Mouse (Mus musculus): ENCODE measurements around the gene Ngb. TPM values are rescaled to one million over a fixed set of nuclear protein-coding genes. Genes with fewer than 3 reads are reported as not detected.

The Ngb gene
- polyA plus RNA-seq, 1 experiment from 2014 or later: 0.16 TPM

- Histone ChIP-seq H3K27ac (replicated peaks) (no peak overlapping the region), H3K4me2 (replicated peaks) (no peak overlapping the region), H3K4me1 (no peaks in the 10 kb centered on the region), H3K36me3 (peaks cover 24% of the 10 kb centered on the region), H3K27me3 (no peaks in the 10 kb centered on the region), H3K9me3 (replicated peaks) (no peaks in the 10 kb centered on the region), H3K9ac (no peak overlapping the region), H3K4me3 (replicated peaks) (no peak overlapping the region)
- ATAC-seq (ENCODE audit: insufficient number of reproducible peaks, low FRiP score, low TSS enrichment, low read depth): no peak
- WGBS: 60% methylated on average over 3 of the region's 3 CpGs
Measured at GRCm38 (mm10) chr12:87131619-87132018, 29.3 kb upstream of the Ngb start.

- H3K4me2 ChIP-seq (replicated peaks): no peak overlapping the region
- no peak overlapping the region for H3K9ac ChIP-seq
- no peaks in the 10 kb centered on the region for H3K4me1 ChIP-seq
- no peak overlapping the region for H3K4me3 ChIP-seq (replicated peaks)
- 84% methylated on average over 2 of the region's 2 CpGs for WGBS
- H3K27ac ChIP-seq (replicated peaks): no peak overlapping the region
- H3K9me3 ChIP-seq (replicated peaks): no peaks in the 10 kb centered on the region
- ATAC-seq (ENCODE audit: insufficient number of reproducible peaks, low FRiP score, low TSS enrichment, low read depth): no peak
- peaks cover 24% of the 10 kb centered on the region for H3K36me3 ChIP-seq
- H3K27me3 ChIP-seq: no peaks in the 10 kb centered on the region
Measured at GRCm38 (mm10) chr12:87131181-87131580, 28.8 kb upstream of the Ngb start.

- no peaks in the 10 kb centered on the region for H3K9me3 ChIP-seq (replicated peaks)
- no peaks in the 10 kb centered on the region for H3K4me1 ChIP-seq
- ATAC-seq (ENCODE audit: insufficient number of reproducible peaks, low FRiP score, low TSS enrichment, low read depth): no peak
- no peak overlapping the region for H3K27ac ChIP-seq (replicated peaks)
- no peaks in the 10 kb centered on the region for H3K27me3 ChIP-seq
- peaks cover 24% of the 10 kb centered on the region for H3K36me3 ChIP-seq
- WGBS: 92% methylated on average over 4 of the region's 4 CpGs
- no peak overlapping the region for H3K9ac ChIP-seq
- no peak overlapping the region for H3K4me3 ChIP-seq (replicated peaks)
- H3K4me2 ChIP-seq (replicated peaks): no peak overlapping the region
Measured at GRCm38 (mm10) chr12:87130224-87130623, 27.9 kb upstream of the Ngb start.

- WGBS: 54% methylated on average over 4 of the region's 4 CpGs
- no peak overlapping the region for H3K4me3 ChIP-seq (replicated peaks)
- ATAC-seq (ENCODE audit: insufficient number of reproducible peaks, low FRiP score, low TSS enrichment, low read depth): no peak
- H3K4me1 ChIP-seq: no peaks in the 10 kb centered on the region
- H3K9ac ChIP-seq: no peak overlapping the region
- no peaks in the 10 kb centered on the region for H3K27me3 ChIP-seq
- no peak overlapping the region for H3K27ac ChIP-seq (replicated peaks)
- peaks cover 22% of the 10 kb centered on the region for H3K36me3 ChIP-seq
- H3K9me3 ChIP-seq (replicated peaks): no peaks in the 10 kb centered on the region
- H3K4me2 ChIP-seq (replicated peaks): no peak overlapping the region
Measured at GRCm38 (mm10) chr12:87127256-87127655, 24.9 kb upstream of the Ngb start.

- Histone ChIP-seq H3K4me3 (replicated peaks) (no peak overlapping the region), H3K9me3 (replicated peaks) (no peaks in the 10 kb centered on the region), H3K27ac (replicated peaks) (no peak overlapping the region), H3K27me3 (no peaks in the 10 kb centered on the region), H3K36me3 (peaks cover 19% of the 10 kb centered on the region), H3K4me2 (replicated peaks) (no peak overlapping the region), H3K4me1 (no peaks in the 10 kb centered on the region), H3K9ac (no peak overlapping the region)
- ATAC-seq (ENCODE audit: insufficient number of reproducible peaks, low FRiP score, low TSS enrichment, low read depth): no peak
- WGBS: 92% methylated on average over 4 of the region's 4 CpGs
Measured at GRCm38 (mm10) chr12:87121918-87122589, 19.7 kb upstream of the Ngb start.

GRCm38 (mm10) chr12:87107357-87107977 lies 5.1 kb upstream of the Ngb start:
- H3K4me2 ChIP-seq (replicated peaks): no peak overlapping the region
- no peak overlapping the region for H3K9ac ChIP-seq
- H3K36me3 ChIP-seq: peaks cover 20% of the 10 kb centered on the region
- 36% methylated on average over 3 of the region's 3 CpGs for WGBS
- H3K9me3 ChIP-seq (replicated peaks): no peaks in the 10 kb centered on the region
- H3K4me1 ChIP-seq: peaks cover under 1% of the 10 kb centered on the region
- peaks cover 7% of the 10 kb centered on the region for H3K27me3 ChIP-seq
- no peak overlapping the region for H3K4me3 ChIP-seq (replicated peaks)
- no peak overlapping the region for H3K27ac ChIP-seq (replicated peaks)
- ATAC-seq (ENCODE audit: insufficient number of reproducible peaks, low FRiP score, low TSS enrichment, low read depth): no peak

GRCm38 (mm10) chr12:87104796-87105195 lies 2.5 kb upstream of the Ngb start:
- 66% methylated on average over 4 of the region's 4 CpGs for WGBS
- Histone ChIP-seq H3K9me3 (replicated peaks) (no peaks in the 10 kb centered on the region), H3K4me2 (replicated peaks) (no peak overlapping the region), H3K4me1 (peaks cover 10% of the 10 kb centered on the region), H3K27ac (replicated peaks) (no peak overlapping the region), H3K4me3 (replicated peaks) (no peak overlapping the region), H3K36me3 (0 out of 2 replicates have a peak, but pooled peaks cover 3% of the 10 kb centered on the region), H3K27me3 (peaks cover 20% of the 10 kb centered on the region), H3K9ac (no peak overlapping the region)
- no peak for ATAC-seq (ENCODE audit: insufficient number of reproducible peaks, low FRiP score, low TSS enrichment, low read depth)

- H3K27ac ChIP-seq (replicated peaks): no peak overlapping the region
- 86% methylated on average over 4 of the region's 4 CpGs for WGBS
- H3K9ac ChIP-seq: no peak overlapping the region
- H3K4me3 ChIP-seq (replicated peaks): no peak overlapping the region
- H3K4me2 ChIP-seq (replicated peaks): no peak overlapping the region
- H3K27me3 ChIP-seq: peaks cover 20% of the 10 kb centered on the region
- no peak for ATAC-seq (ENCODE audit: insufficient number of reproducible peaks, low FRiP score, low TSS enrichment, low read depth)
- H3K4me1 ChIP-seq: peaks cover 10% of the 10 kb centered on the region
- no peaks in the 10 kb centered on the region for H3K9me3 ChIP-seq (replicated peaks)
- H3K36me3 ChIP-seq: 0 out of 2 replicates have a peak, but pooled peaks cover 3% of the 10 kb centered on the region
Measured at GRCm38 (mm10) chr12:87103471-87103870, 1.1 kb upstream of the Ngb start.

GRCm38 (mm10) chr12:87100331-87100730 lies 2.0 kb downstream of the Ngb start:
- H3K27ac ChIP-seq (replicated peaks): no peak overlapping the region
- WGBS: 81% methylated on average over 4 of the region's 4 CpGs
- H3K4me2 ChIP-seq (replicated peaks): no peak overlapping the region
- H3K9ac ChIP-seq: no peak overlapping the region
- no peaks in the 10 kb centered on the region for H3K36me3 ChIP-seq
- peaks cover 10% of the 10 kb centered on the region for H3K4me1 ChIP-seq
- H3K9me3 ChIP-seq (replicated peaks): no peaks in the 10 kb centered on the region
- no peak overlapping the region for H3K4me3 ChIP-seq (replicated peaks)
- ATAC-seq (ENCODE audit: insufficient number of reproducible peaks, low FRiP score, low TSS enrichment, low read depth): no peak
- H3K27me3 ChIP-seq: peaks cover 20% of the 10 kb centered on the region

- no peak overlapping the region for H3K4me2 ChIP-seq (replicated peaks)
- no peaks in the 10 kb centered on the region for H3K4me1 ChIP-seq
- ATAC-seq (ENCODE audit: insufficient number of reproducible peaks, low FRiP score, low TSS enrichment, low read depth): no peak
- no peak overlapping the region for H3K9ac ChIP-seq
- 68% methylated on average over 6 of the region's 6 CpGs for WGBS
- H3K36me3 ChIP-seq: no peaks in the 10 kb centered on the region
- no peak overlapping the region for H3K4me3 ChIP-seq (replicated peaks)
- no peaks in the 10 kb centered on the region for H3K9me3 ChIP-seq (replicated peaks)
- no peaks in the 10 kb centered on the region for H3K27me3 ChIP-seq
- no peak overlapping the region for H3K27ac ChIP-seq (replicated peaks)
Measured at GRCm38 (mm10) chr12:87093671-87094070, 8.7 kb downstream of the Ngb start.

GRCm38 (mm10) chr12:87093249-87093648 lies 9.1 kb downstream of the Ngb start:
- 73% methylated on average over 4 of the region's 4 CpGs for WGBS
- no peak for ATAC-seq (ENCODE audit: insufficient number of reproducible peaks, low FRiP score, low TSS enrichment, low read depth)
- no peaks in the 10 kb centered on the region for H3K27me3 ChIP-seq

GRCm38 (mm10) chr12:87091916-87092315 lies 10.4 kb downstream of the Ngb start:
- H3K9ac ChIP-seq: no peak overlapping the region
- WGBS: 76% methylated on average over 2 of the region's 2 CpGs
- no peak overlapping the region for H3K27ac ChIP-seq (replicated peaks)
- no peaks in the 10 kb centered on the region for H3K27me3 ChIP-seq
- no peaks in the 10 kb centered on the region for H3K36me3 ChIP-seq
- no peaks in the 10 kb centered on the region for H3K4me1 ChIP-seq
- no peak for ATAC-seq (ENCODE audit: insufficient number of reproducible peaks, low FRiP score, low TSS enrichment, low read depth)
- H3K4me3 ChIP-seq (replicated peaks): no peak overlapping the region
- H3K9me3 ChIP-seq (replicated peaks): no peaks in the 10 kb centered on the region
- H3K4me2 ChIP-seq (replicated peaks): no peak overlapping the region

More at GRCm38 (mm10) chr12:87093249-87093648, 9.1 kb downstream of the Ngb start:
- no peaks in the 10 kb centered on the region for H3K4me1 ChIP-seq
- no peak overlapping the region for H3K4me2 ChIP-seq (replicated peaks)
- H3K27ac ChIP-seq (replicated peaks): no peak overlapping the region
- no peaks in the 10 kb centered on the region for H3K9me3 ChIP-seq (replicated peaks)
- no peaks in the 10 kb centered on the region for H3K36me3 ChIP-seq
- no peak overlapping the region for H3K9ac ChIP-seq
- no peak overlapping the region for H3K4me3 ChIP-seq (replicated peaks)

Measured in embryonic facial prominence, embryonic 15.5 days (tissue).